Mouse (Mus musculus): ENCODE results near the gene Smtn.

Smtn gene

GRCm38 (mm10) chr11:3540451-3541085 lies at the start of gene Smtn:
Smtn (minus strand) TSS chr11:3540612.
- DNase-seq (ENCODE audit: low spot score): no peak

GRCm38 (mm10) chr11:3588036-3588672 lies 47.7 kb upstream of the Smtn start:
- no peak for DNase-seq (ENCODE audit: low spot score)

- DNase-seq (ENCODE audit: low spot score): no peak
Observed at GRCm38 (mm10) chr11:3587350-3587749, 46.9 kb upstream of the Smtn start.

GRCm38 (mm10) chr11:3585983-3586618 lies 45.7 kb upstream of the Smtn start:
- no peak for DNase-seq (ENCODE audit: low spot score)

GRCm38 (mm10) chr11:3583127-3583526 lies 42.7 kb upstream of the Smtn start:
- DNase-seq (ENCODE audit: low spot score): no peak

GRCm38 (mm10) chr11:3581908-3582307 lies 41.5 kb upstream of the Smtn start:
- no peak for DNase-seq (ENCODE audit: low spot score)

GRCm38 (mm10) chr11:3580306-3581084 lies 40.1 kb upstream of the Smtn start:
- DNase-seq (ENCODE audit: low spot score): no peak

- DNase-seq (ENCODE audit: low spot score): no peak
Observed at GRCm38 (mm10) chr11:3578050-3578725, 37.8 kb upstream of the Smtn start.

- DNase-seq (ENCODE audit: low spot score): no peak
Observed at GRCm38 (mm10) chr11:3575238-3575637, 34.8 kb upstream of the Smtn start.

- DNase-seq (ENCODE audit: low spot score): no peak
Observed at GRCm38 (mm10) chr11:3573092-3573491, 32.7 kb upstream of the Smtn start.

GRCm38 (mm10) chr11:3572181-3572580 lies 31.8 kb upstream of the Smtn start:
- DNase-seq (ENCODE audit: low spot score): no peak

GRCm38 (mm10) chr11:3570321-3570720 lies 29.9 kb upstream of the Smtn start:
- no peak for DNase-seq (ENCODE audit: low spot score)

GRCm38 (mm10) chr11:3567896-3568295 lies 27.5 kb upstream of the Smtn start:
- DNase-seq (ENCODE audit: low spot score): no peak

- DNase-seq (ENCODE audit: low spot score): no peak
Observed at GRCm38 (mm10) chr11:3566018-3566417, 25.6 kb upstream of the Smtn start.

GRCm38 (mm10) chr11:3564451-3564850 lies 24.0 kb upstream of the Smtn start:
- no peak for DNase-seq (ENCODE audit: low spot score)

- no peak for DNase-seq (ENCODE audit: low spot score)
Observed at GRCm38 (mm10) chr11:3563853-3564252, 23.4 kb upstream of the Smtn start.

GRCm38 (mm10) chr11:3560202-3560601 lies 19.8 kb upstream of the Smtn start:
- no peak for DNase-seq (ENCODE audit: low spot score)

GRCm38 (mm10) chr11:3557852-3558251 lies 17.4 kb upstream of the Smtn start:
- DNase-seq (ENCODE audit: low spot score): no peak

- DNase-seq (ENCODE audit: low spot score): no peak
Observed at GRCm38 (mm10) chr11:3554976-3555375, 14.6 kb upstream of the Smtn start.

- no peak for DNase-seq (ENCODE audit: low spot score)
Observed at GRCm38 (mm10) chr11:3549791-3550190, 9.4 kb upstream of the Smtn start.

- DNase-seq (ENCODE audit: low spot score): no peak
Observed at GRCm38 (mm10) chr11:3548564-3549295, 8.3 kb upstream of the Smtn start.

Measured in T-cell, adult 2 months (primary cell).